22 mouse cellular contexts compared by ENCODE assay signal in genomic region chr12:8111484-8111883, GRCm38 (mm10).
"Had no signal": no experiment of that assay in that cellular context is flagged by ENCODE, and none has a peak within 500 bp of the region (broad histone marks: within the 10 kb centered on the region; RNA-seq: fewer than 3 reads in every experiment).

No protein-coding gene starts in this region.

- ATAC-seq: intestine, postnatal 0 days; midbrain, embryonic 15.5 days had no signal

- H3K9me3 ChIP-seq: limb, embryonic 12.5 days; limb, embryonic 15.5 days; liver, embryonic 13.5 days; midbrain, embryonic 12.5 days; midbrain, embryonic 15.5 days; neural tube, embryonic 12.5 days; neural tube, embryonic 15.5 days had no signal

- H3K9ac ChIP-seq: limb, embryonic 12.5 days; limb, embryonic 15.5 days; liver, embryonic 13.5 days; lung, embryonic 14.5 days; midbrain, embryonic 12.5 days; midbrain, embryonic 15.5 days; neural tube, embryonic 12.5 days; neural tube, embryonic 15.5 days had no signal

- DNase-seq: kidney, adult 2 months; kidney, postnatal 36 days; left cerebral cortex, postnatal 4 days; liver, embryonic 13.5 days; lung, embryonic 14.5 days; lung, postnatal 10 days; right cerebral cortex, adult 18-20 months; right cerebral cortex, postnatal 14 days; right cerebral cortex, postnatal 4 days; thymus, adult 2 months; thymus, postnatal 14 days; thymus, postnatal 4 days had no signal

- H3K36me3 ChIP-seq: limb, embryonic 12.5 days; limb, embryonic 15.5 days; liver, embryonic 13.5 days; midbrain, embryonic 12.5 days; midbrain, embryonic 15.5 days; neural tube, embryonic 12.5 days; neural tube, embryonic 15.5 days had no signal

- H3K4me1 ChIP-seq: liver, embryonic 13.5 days; midbrain, embryonic 12.5 days; midbrain, embryonic 15.5 days; neural tube, embryonic 12.5 days had no signal

- H3K27me3 ChIP-seq: limb, embryonic 12.5 days; limb, embryonic 15.5 days; liver, embryonic 13.5 days; midbrain, embryonic 12.5 days; midbrain, embryonic 15.5 days; neural tube, embryonic 12.5 days; neural tube, embryonic 15.5 days had no signal

- H3K4me2 ChIP-seq: limb, embryonic 12.5 days; limb, embryonic 15.5 days; liver, embryonic 13.5 days; lung, embryonic 14.5 days; midbrain, embryonic 12.5 days; midbrain, embryonic 15.5 days; neural tube, embryonic 12.5 days; neural tube, embryonic 15.5 days had no signal

- H3K27ac ChIP-seq: kidney, postnatal 0 days; limb, embryonic 12.5 days; limb, embryonic 15.5 days; liver, embryonic 13.5 days; macrophage; midbrain, embryonic 12.5 days; midbrain, embryonic 15.5 days; neural tube, embryonic 12.5 days; neural tube, embryonic 15.5 days; stomach, postnatal 0 days had no signal

- H3K4me3 ChIP-seq: limb, embryonic 12.5 days; limb, embryonic 15.5 days; liver, embryonic 13.5 days; midbrain, embryonic 12.5 days; midbrain, embryonic 15.5 days; neural tube, embryonic 12.5 days; neural tube, embryonic 15.5 days had no signal
